Mouse (Mus musculus) heart, adult 2 months (tissue): ENCODE measurements around the gene Qpct. TPM values are rescaled to one million over a fixed set of nuclear protein-coding genes. Genes with fewer than 3 reads are reported as not detected.
A peak's percentile ranks its signal among the peaks of the same experiment; 100 is the strongest.
"Not testable (repeated sequence)": the region's sequence is repeated elsewhere in the genome, so short reads cannot be mapped to it uniquely, and the experiment has no call there.

Source experiments
- DNase-seq, 2 experiments: peaks; one replicate each; pipeline ENCODE4 v3.0.0; 2021
- H3K27ac ChIP-seq: fragments of 200-600 bp; 2 replicates; pipeline ENCODE4 v1.8.1; 2022
- H3K27me3 ChIP-seq: fragments of 200-500 bp; 2 replicates; pipeline ENCODE4 v1.6.1; 2012; ENCODE audit warnings: mild to moderate bottlenecking, low read length, inconsistent platforms, mixed read lengths; ENCODE audit not compliant: control insufficient read depth, insufficient read depth
- H3K36me3 ChIP-seq: fragments of 200-500 bp; 2 replicates; pipeline ENCODE4 v1.6.1; 2012; ENCODE audit warnings: low read length, inconsistent platforms; ENCODE audit not compliant: control insufficient read depth, insufficient read depth
- H3K4me1 ChIP-seq: fragments of 200-500 bp; 2 replicates; pipeline ENCODE4 v1.6.1; 2011; ENCODE audit warnings: low read length; ENCODE audit not compliant: control insufficient read depth, insufficient read depth
- H3K4me3 ChIP-seq: fragments of 200-600 bp; 2 replicates; pipeline ENCODE4 v1.8.1; 2022
- H3K79me2 ChIP-seq: fragments of 200-500 bp; replicated peaks from 2 replicates; pipeline ENCODE4 v1.6.1; 2012; ENCODE audit warnings: mild to moderate bottlenecking, inconsistent platforms, low read length, moderate library complexity, mixed read lengths; ENCODE audit not compliant: control insufficient read depth, insufficient read depth
- H3K9ac ChIP-seq: fragments of 200-500 bp; 2 replicates; pipeline ENCODE4 v1.6.1; 2012; ENCODE audit warnings: low read depth, mild to moderate bottlenecking, control low read depth, inconsistent platforms, low read length, mixed read lengths
- CTCF ChIP-seq: fragments of 200-600 bp; IDR thresholded peaks from 2 replicates; pipeline ENCODE4 v1.8.1; 2022; ENCODE audit warnings: antibody characterized with exemption, mild to moderate bottlenecking, moderate library complexity
- EP300 ChIP-seq: fragments of 200-500 bp; IDR thresholded peaks from 2 replicates; pipeline ENCODE4 v1.6.1; 2011; ENCODE audit warnings: low read depth, low read length, control low read depth; ENCODE audit not compliant: insufficient read depth
- POLR2A ChIP-seq: fragments of 200-500 bp; IDR thresholded peaks from 2 replicates; pipeline ENCODE4 v1.6.1; 2011; ENCODE audit warnings: mild to moderate bottlenecking, low read depth, low read length, control low read depth; ENCODE audit not compliant: insufficient read depth
- WGBS: fragments of 180-500 bp; shearing (Covaris S2); methylation state at CpG from one replicate; pipeline ENCODE4 v1.1.7; 2018; 5-methylcytosine and 5-hydroxymethylcytosine counted together
- intact Hi-C: fragments of 180-260 bp; cut with DNase I; formaldehyde crosslinking; loops from one replicate; pipeline ENCODE4 v1.15.1; 2025
- polyA plus RNA-seq: library from polyadenylated mRNA; depleted of rRNA; stranded (reverse); fragments of >200 nt; gene quantifications from 2 replicates; pipeline ENCODE4 v1.2.3, GENCODE M21; 2012
- total RNA-seq, 2 experiments: library from RNA; stranded (reverse); gene quantifications; 2 replicates each; pipeline ENCODE4 v1.2.3; 2021

The Qpct gene
- total and polyA plus RNA-seq, 3 experiments, result 4.7 to 5.1 (median 5.0) TPM

GRCm38 (mm10) chr17:79099866-79100265 is 48.2 kb downstream of the Qpct start:
- no peaks in the 10 kb centered on the region for H3K36me3 ChIP-seq
- H3K4me3 ChIP-seq, result no peak overlapping the region
- H3K27ac ChIP-seq, result no peak overlapping the region
- H3K27me3 ChIP-seq, result no peaks in the 10 kb centered on the region
- TF ChIP-seq POLR2A (no peak), EP300 (no peak)
- intact Hi-C loops, result no loop called here
- H3K79me2 ChIP-seq, result no peaks in the 10 kb centered on the region
- WGBS, result 38% methylated on average over 4 of the region's 4 CpGs
- H3K4me1 ChIP-seq, result peaks cover 2% of the 10 kb centered on the region; the same call in 1 of the 2 replicates
- DNase-seq, result no peak
- no peak overlapping the region for H3K9ac ChIP-seq

DNA sequence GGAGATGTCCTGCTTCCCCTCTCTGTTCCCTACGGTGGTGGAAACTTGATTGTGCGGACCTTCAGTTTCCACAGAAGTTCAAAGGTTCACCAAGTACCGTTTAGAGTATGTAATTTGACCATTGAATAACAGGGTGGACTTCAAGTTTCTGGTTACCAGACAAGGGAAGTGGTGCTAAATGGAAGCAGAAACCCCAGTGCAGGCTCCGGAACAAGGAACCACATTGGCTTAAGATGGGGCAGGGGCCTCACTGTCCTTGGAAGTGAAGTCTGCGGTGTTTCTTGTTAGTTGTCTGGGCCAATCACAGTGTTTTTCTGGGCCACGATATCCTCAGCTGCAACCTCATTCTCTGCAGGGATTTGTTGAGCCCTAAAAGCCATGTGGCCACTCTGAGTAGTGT is 56.5 kb downstream of the Qpct start:
- TF ChIP-seq POLR2A (no peak), EP300 (no peak), CTCF (no peak)
- Histone ChIP-seq H3K36me3 (no peaks in the 10 kb centered on the region), H3K79me2 (no peaks in the 10 kb centered on the region), H3K27ac (no peak overlapping the region), H3K4me1 (no peaks in the 10 kb centered on the region), H3K4me3 (no peak overlapping the region), H3K27me3 (no peaks in the 10 kb centered on the region), H3K9ac (no peak overlapping the region)
- WGBS, result 73% methylated on average over 6 of the region's 6 CpGs
- intact Hi-C loops, result loop anchor here (5.0 kb wide), 2 partner anchors 604 to 729 kb away; no protein-coding TSS in a partner anchor
- DNase-seq, result no peak

DNA sequence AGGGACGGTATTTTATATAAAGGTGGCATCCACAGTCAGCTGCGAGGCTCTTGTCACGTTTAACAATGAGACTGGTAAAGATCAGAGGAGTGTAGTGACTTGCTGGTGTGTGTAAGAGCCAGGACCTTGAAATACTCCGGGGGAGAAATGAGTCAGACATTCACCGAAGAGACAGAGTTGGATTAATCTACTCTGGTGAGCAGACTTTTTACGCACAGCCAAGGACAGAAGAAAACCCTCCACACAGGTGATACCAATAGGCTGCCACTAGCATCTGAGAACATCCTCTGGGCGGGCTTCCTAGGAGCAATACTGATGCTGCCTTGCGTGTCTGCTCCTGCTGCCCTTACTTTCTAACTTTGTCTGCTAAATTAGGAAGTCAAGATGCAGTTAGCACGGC is 57.9 kb downstream of the Qpct start:
- 66% methylated on average over 9 of the region's 9 CpGs for WGBS
- intact Hi-C loops, result loop anchor here (5.0 kb wide), 2 partner anchors 603 to 728 kb away; no protein-coding TSS in a partner anchor
- Histone ChIP-seq H3K9ac (no peak overlapping the region), H3K27me3 (no peaks in the 10 kb centered on the region), H3K4me1 (no peaks in the 10 kb centered on the region), H3K27ac (no peak overlapping the region), H3K36me3 (no peaks in the 10 kb centered on the region), H3K79me2 (no peaks in the 10 kb centered on the region), H3K4me3 (no peak overlapping the region)
- no peak for DNase-seq
- TF ChIP-seq EP300 (no peak), CTCF (no peak), POLR2A (no peak)

DNA sequence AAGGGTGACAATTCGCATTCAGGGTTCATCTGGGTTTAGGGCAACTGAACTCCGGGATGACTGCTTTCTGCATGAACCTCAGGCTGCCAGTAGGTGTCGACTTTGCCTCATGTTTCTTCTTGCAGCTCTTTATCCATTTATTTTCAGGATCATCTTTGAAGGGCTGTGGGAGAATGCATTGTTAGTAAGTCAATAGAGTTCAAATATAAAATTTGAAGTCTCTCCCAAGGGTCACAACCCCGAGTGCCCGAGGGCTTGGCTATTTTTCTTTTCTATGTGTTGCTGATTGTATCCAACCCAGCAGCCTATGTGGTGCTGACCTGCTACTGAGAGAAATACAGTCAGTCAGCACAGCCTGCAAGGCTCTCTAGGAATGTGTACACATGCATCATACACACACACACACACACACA is 59.2 kb downstream of the Qpct start:
- 9% methylated on average over 5 of the region's 5 CpGs for WGBS
- intact Hi-C loops, result loop anchor here (1.0 to 5.0 kb wide), 4 partner anchors 361 to 469 kb away; no protein-coding TSS in a partner anchor

GRCm38 (mm10) chr17:79115248-79115647 is 63.5 kb downstream of the Qpct start:
- H3K79me2 ChIP-seq, H3K9ac ChIP-seq, DNase-seq, H3K4me1 ChIP-seq, intact Hi-C loops, H3K36me3 ChIP-seq, H3K27me3 ChIP-seq, H3K4me3 ChIP-seq, H3K27ac ChIP-seq: not testable (repeated sequence)
- 48% methylated on average over 9 of the region's 9 CpGs for WGBS
- peak; percentile 11; the same call in 1 of the 2 replicates for TF ChIP-seq CTCF

More for the DNA sequence above, 59.2 kb downstream of the Qpct start:
- TF ChIP-seq EP300, result peak; percentile 82
- TF ChIP-seq POLR2A, result no peak
- TF ChIP-seq CTCF, result peak; percentile 99
- DNase-seq, result peak; percentile 25 to 56
- Histone ChIP-seq H3K4me1 (no peaks in the 10 kb centered on the region), H3K9ac (no peak overlapping the region), H3K79me2 (no peaks in the 10 kb centered on the region), H3K36me3 (no peaks in the 10 kb centered on the region), H3K4me3 (no peak overlapping the region), H3K27ac (no peak overlapping the region), H3K27me3 (no peaks in the 10 kb centered on the region)

DNA sequence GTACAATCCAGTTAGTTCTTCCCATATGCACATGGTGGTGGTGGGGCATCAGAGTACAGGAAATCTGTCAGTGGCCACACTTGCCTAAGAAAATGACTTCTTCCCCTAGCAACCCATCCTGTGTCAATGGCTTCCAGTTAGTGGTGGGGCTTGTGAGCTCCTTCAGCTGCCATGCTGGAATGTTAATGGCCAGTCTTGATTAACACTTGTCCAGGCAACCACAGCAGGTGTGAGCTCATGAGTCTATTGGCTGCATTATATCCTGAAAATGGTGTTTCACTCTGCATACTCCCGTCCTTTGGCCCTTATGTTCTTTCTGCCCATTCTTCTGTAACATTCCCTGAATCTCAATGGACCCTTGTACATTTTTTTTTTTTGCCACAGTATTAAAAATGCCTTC is 67.4 kb downstream of the Qpct start:
- Histone ChIP-seq H3K4me3 (no peak overlapping the region), H3K79me2 (no peaks in the 10 kb centered on the region), H3K4me1 (no peaks in the 10 kb centered on the region), H3K9ac (no peak overlapping the region), H3K36me3 (no peaks in the 10 kb centered on the region), H3K27me3 (no peaks in the 10 kb centered on the region), H3K27ac (no peak overlapping the region)
- TF ChIP-seq EP300 (no peak), POLR2A (no peak), CTCF (no peak)
- intact Hi-C loops, result no loop called here
- whole genome bisulfite sequencing, result 92% methylated on average over 1 of the region's 1 CpGs
- DNase-seq, result no peak
